Mouse (Mus musculus): ENCODE data around the gene Actn3.
"Not testable (repeated sequence)": the region's sequence is repeated elsewhere in the genome, so short reads cannot be mapped to it uniquely, and the experiment has no call there.

Actn3 gene

DNA sequence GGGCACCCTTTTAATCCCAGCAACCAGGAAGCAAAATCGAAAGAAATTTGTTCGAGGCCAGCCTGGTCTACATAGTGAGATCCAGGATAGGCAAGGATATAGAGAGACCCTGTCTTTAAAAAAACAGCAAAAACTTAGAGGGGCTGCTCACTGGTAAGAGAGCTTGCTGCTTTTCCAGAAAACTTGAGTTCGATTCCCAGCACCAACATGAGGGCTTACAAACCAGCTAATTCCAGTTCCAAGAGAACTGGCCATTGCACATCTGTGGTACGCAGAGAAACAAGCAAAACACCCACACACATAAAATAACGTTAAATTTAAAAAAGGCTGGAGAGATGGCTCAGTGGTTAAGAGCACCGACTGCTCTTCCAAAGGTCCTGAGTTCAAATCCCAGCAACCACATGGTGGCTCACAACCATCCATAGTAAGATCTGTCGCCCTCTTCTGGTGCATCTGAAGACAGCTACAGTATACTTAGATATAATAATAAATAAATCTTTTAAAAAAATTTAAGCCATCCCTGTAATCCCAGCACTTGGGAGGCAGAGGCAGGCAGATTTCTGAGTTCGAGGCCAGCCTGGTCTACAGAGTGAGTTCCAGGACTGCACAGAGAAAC is 65.3 kb downstream of the Actn3 start:
- in situ Hi-C loops (cut with MboI, MseI) = not testable (repeated sequence)

- in situ Hi-C loops (cut with MboI, MseI) = no loop called here
Measured at GRCm38 (mm10) chr19:4811909-4812242, 65.8 kb downstream of the Actn3 start.

Data from T-helper 1 cell (primary cell).